24 mouse cellular contexts compared by ENCODE assay signal in the genomic region with DNA sequence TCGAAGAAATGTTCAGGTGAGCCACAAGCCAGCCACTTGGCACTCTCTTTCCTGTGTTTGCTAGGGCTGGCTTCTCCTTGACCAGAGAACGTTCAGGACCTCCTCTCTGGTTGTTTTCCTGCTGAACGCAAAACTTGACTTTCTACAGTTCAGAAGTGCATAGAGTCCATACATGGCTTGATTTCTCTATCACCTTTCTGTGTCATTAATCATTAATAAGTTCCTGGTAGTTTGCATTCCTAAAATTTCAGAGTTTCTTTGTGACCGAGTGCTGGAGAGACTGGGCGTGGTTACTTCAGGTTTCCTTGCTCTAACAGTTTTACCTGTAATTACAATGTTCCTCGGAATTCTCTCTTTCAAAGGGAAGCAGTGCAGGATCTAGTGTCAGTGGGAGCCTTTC. TPM values are rescaled to one million over a fixed set of nuclear protein-coding genes. Genes with fewer than 3 reads are reported as not detected.
DNase-seq lines count a peak whose midpoint lies in the region; ATAC-seq lines count a peak whose summit lies in the region.
"Had no signal": no experiment of that assay in that cellular context is flagged by ENCODE, and none has a peak within 500 bp of the region (broad histone marks: within the 10 kb centered on the region; RNA-seq: fewer than 3 reads in every experiment).

No protein-coding gene starts in this region.

- H3K27ac ChIP-seq in heart, embryonic 13.5 days (replicated peaks) = 0 out of 2 replicates have a peak overlapping the region, but pooled peaks have one; percentile 8
- peak overlapping the region; percentile 54; the same call in 1 of the 2 replicates for H3K27ac ChIP-seq in kidney, embryonic 15.5 days
- H3K27ac ChIP-seq in kidney, embryonic 16.5 days (ENCODE audit: low read length) = no peak overlapping the region; the same call in 1 of the 2 replicates
- peak overlapping the region; percentile 91 for H3K27ac ChIP-seq in lung, embryonic 16.5 days (ENCODE audit: low read length)
- H3K27ac ChIP-seq: embryonic facial prominence, embryonic 10.5 days; forebrain, embryonic 13.5 days; gastrocnemius, adult 2 months; hindbrain, embryonic 10.5 days; hindbrain, embryonic 14.5 days had no signal

- H3K4me3 ChIP-seq in heart, embryonic 13.5 days = no peak overlapping the region
- H3K4me3 ChIP-seq in kidney, embryonic 15.5 days (replicated peaks) = no peak overlapping the region
- H3K4me3 ChIP-seq in kidney, embryonic 16.5 days (ENCODE audit: low read length) = no peak overlapping the region
- H3K4me3 ChIP-seq in lung, embryonic 16.5 days (ENCODE audit: low read length) = no peak overlapping the region
- H3K4me3 ChIP-seq: embryonic facial prominence, embryonic 10.5 days; forebrain, embryonic 13.5 days; gastrocnemius, adult 2 months; heart, embryonic 10.5 days; hindbrain, embryonic 10.5 days had no signal

- H3K36me3 ChIP-seq in heart, embryonic 13.5 days = no peaks in the 10 kb centered on the region
- no peaks in the 10 kb centered on the region for H3K36me3 ChIP-seq in kidney, embryonic 15.5 days
- H3K36me3 ChIP-seq in kidney, embryonic 16.5 days (ENCODE audit: insufficient read depth, low read length) = no peaks in the 10 kb centered on the region
- no peaks in the 10 kb centered on the region for H3K36me3 ChIP-seq in lung, embryonic 16.5 days (ENCODE audit: control insufficient read depth, insufficient read depth, low read length)
- H3K36me3 ChIP-seq: embryonic facial prominence, embryonic 10.5 days; G1E; heart, embryonic 10.5 days; hindbrain, embryonic 10.5 days had no signal

- H3K9ac ChIP-seq in heart, embryonic 13.5 days = no peak overlapping the region
- no peak overlapping the region for H3K9ac ChIP-seq in kidney, embryonic 15.5 days
- H3K9ac ChIP-seq in kidney, embryonic 16.5 days (replicated peaks; ENCODE audit: low read length) = no peak overlapping the region
- peak overlapping the region; percentile 22; the same call in 1 of the 2 replicates for H3K9ac ChIP-seq in lung, embryonic 16.5 days (ENCODE audit: low read length)
- H3K9ac ChIP-seq: forebrain, embryonic 13.5 days; forebrain, postnatal 0 days; hindbrain, embryonic 14.5 days had no signal

- WGBS in heart, embryonic 13.5 days = 78% methylated on average over 6 of the region's 6 CpGs
- WGBS in kidney, embryonic 15.5 days = 66% methylated on average over 6 of the region's 6 CpGs
- WGBS in kidney, embryonic 16.5 days = 62% methylated on average over 6 of the region's 6 CpGs
- 62% methylated on average over 6 of the region's 6 CpGs for WGBS in lung, embryonic 16.5 days

- no peaks in the 10 kb centered on the region for H3K9me3 ChIP-seq in heart, embryonic 13.5 days
- no peaks in the 10 kb centered on the region for H3K9me3 ChIP-seq in kidney, embryonic 15.5 days (replicated peaks)
- H3K9me3 ChIP-seq in kidney, embryonic 16.5 days (ENCODE audit: low read length) = no peaks in the 10 kb centered on the region
- H3K9me3 ChIP-seq in lung, embryonic 16.5 days (ENCODE audit: control insufficient read depth, low read length) = no peaks in the 10 kb centered on the region
- H3K9me3 ChIP-seq: embryonic facial prominence, embryonic 10.5 days; forebrain, embryonic 13.5 days; heart, embryonic 10.5 days; hindbrain, embryonic 10.5 days had no signal

- H3K4me1 ChIP-seq in heart, embryonic 13.5 days = peaks cover 13% of the 10 kb centered on the region; the same call in 1 of the 2 replicates
- no peaks in the 10 kb centered on the region for H3K4me1 ChIP-seq in kidney, embryonic 15.5 days
- no peaks in the 10 kb centered on the region; the same call in 1 of the 2 replicates for H3K4me1 ChIP-seq in kidney, embryonic 16.5 days (ENCODE audit: insufficient read depth, low read length)
- peaks cover 10% of the 10 kb centered on the region; the same call in 1 of the 2 replicates for H3K4me1 ChIP-seq in lung, embryonic 16.5 days (replicated peaks; ENCODE audit: control insufficient read depth, insufficient read depth, low read length)
- H3K4me1 ChIP-seq: hindbrain, embryonic 10.5 days had no signal

- ATAC-seq in heart, embryonic 13.5 days (ENCODE audit: extremely low read depth, insufficient number of reproducible peaks, low FRiP score, low TSS enrichment) = no peak
- ATAC-seq in kidney, embryonic 15.5 days (replicated peaks; ENCODE audit: low FRiP score) = no peak
- ATAC-seq in kidney, embryonic 16.5 days (ENCODE audit: low FRiP score, low TSS enrichment) = no peak
- peak; percentile 72 for ATAC-seq in lung, embryonic 16.5 days (ENCODE audit: low read depth)
- ATAC-seq: CD4-positive, CD25-positive, alpha-beta regulatory T cell, adult 4 months; forebrain, embryonic 13.5 days; forebrain, postnatal 0 days had no signal

- H3K27me3 ChIP-seq in heart, embryonic 13.5 days (replicated peaks) = no peaks in the 10 kb centered on the region
- no peaks in the 10 kb centered on the region for H3K27me3 ChIP-seq in kidney, embryonic 15.5 days
- H3K27me3 ChIP-seq in kidney, embryonic 16.5 days (ENCODE audit: insufficient read depth, low read length) = no peaks in the 10 kb centered on the region
- no peaks in the 10 kb centered on the region for H3K27me3 ChIP-seq in lung, embryonic 16.5 days (ENCODE audit: control insufficient read depth, insufficient read depth, low read depth, low read length)
- H3K27me3 ChIP-seq: forebrain, embryonic 13.5 days had no signal

- no peak overlapping the region for H3K4me2 ChIP-seq in heart, embryonic 13.5 days
- no peak overlapping the region for H3K4me2 ChIP-seq in kidney, embryonic 15.5 days
- H3K4me2 ChIP-seq in kidney, embryonic 16.5 days (replicated peaks; ENCODE audit: low read depth, low read length) = no peak overlapping the region
- H3K4me2 ChIP-seq in lung, embryonic 16.5 days (ENCODE audit: low read depth, low read length) = 0 out of 2 replicates have a peak overlapping the region, but pooled peaks have one; percentile 17
- H3K4me2 ChIP-seq: forebrain, embryonic 13.5 days; hindbrain, embryonic 14.5 days had no signal

- DNase-seq in heart, adult 18-20 months = no peak
- no peak for DNase-seq in lung, postnatal 25 days (ENCODE audit: low spot score)
- DNase-seq in right cerebral cortex, adult 18-20 months = no peak
- DNase-seq: adrenal gland, adult 8-10 months; adrenal gland, postnatal 36 days; B cell, adult 2 months; cerebellum, adult 2 months; cerebellum, postnatal 10 days; forebrain, postnatal 0 days; gastrocnemius, adult 2 months; gastrocnemius, postnatal 25 days; heart, postnatal 14 days had no signal

RNA-seq across cellular contexts. Expression of a gene that starts 27.0 kb away (rescaled TPM):
- 1.2 and 1.6 TPM in 2 replicates for polyA plus RNA-seq in heart, embryonic 13.5 days (2015; fragmentation: Nextera tagmentation; extraction: Ambion mirVana)
- 1 to 10 TPM; 1.2 to 3.5 TPM for total RNA-seq in heart, adult 18-20 months (2021)
- polyA plus RNA-seq in kidney, embryonic 15.5 days (2015; fragmentation: Nextera tagmentation; extraction: Ambion mirVana) = 2.1 TPM in 2 replicates
- polyA plus RNA-seq in kidney, embryonic 16.5 days (2015; fragmentation: Nextera tagmentation; extraction: Ambion mirVana) = 1.6 and 2.2 TPM in 2 replicates
- polyA plus RNA-seq in lung, embryonic 16.5 days (2015; fragmentation: Nextera tagmentation; extraction: Ambion mirVana) = 3.8 and 5.2 TPM in 2 replicates
- total RNA-seq: gastrocnemius, adult 2 months; granulocyte monocyte progenitor cell, adult 5-6 weeks had no signal
- polyA plus RNA-seq: CD4-positive, CD25-positive, alpha-beta regulatory T cell, adult 4 months; G1E had no signal
